Mouse (Mus musculus) midbrain, embryonic 10.5 days (tissue): ENCODE data around the gene Slc24a2. TPM values are rescaled to one million over a fixed set of nuclear protein-coding genes. Genes with fewer than 3 reads are reported as not detected.

Experiments used
- DNase-seq: peaks from one replicate; pipeline ENCODE4 v3.0.0-alpha.2; 2017; ENCODE audit warnings: low spot score
- H3K27ac ChIP-seq: fragments of 300-500 bp; sonication (generic); replicated peaks from 2 replicates; pipeline ENCODE4 v1.5.1; 2016; ENCODE audit warnings: mild to moderate bottlenecking
- H3K27me3 ChIP-seq: fragments of 300-500 bp; sonication (generic); 2 replicates; pipeline ENCODE4 v1.6.1; 2016; ENCODE audit warnings: low read depth, mild to moderate bottlenecking; ENCODE audit not compliant: poor library complexity, severe bottlenecking
- H3K36me3 ChIP-seq: fragments of 300-500 bp; sonication (generic); 2 replicates; pipeline ENCODE4 v1.6.1; 2016; ENCODE audit warnings: mild to moderate bottlenecking, moderate library complexity
- H3K4me1 ChIP-seq: fragments of 300-500 bp; sonication (generic); 2 replicates; pipeline ENCODE4 v1.6.1; 2016
- H3K4me3 ChIP-seq: fragments of 300-500 bp; sonication (generic); 2 replicates; pipeline ENCODE4 v1.5.1; 2016; ENCODE audit warnings: mild to moderate bottlenecking, moderate library complexity
- H3K9me3 ChIP-seq: fragments of 300-500 bp; sonication (generic); replicated peaks from 2 replicates; pipeline ENCODE4 v1.6.1; 2016; ENCODE audit warnings: mild to moderate bottlenecking
- WGBS: fragments of 180-500 bp; shearing (Covaris S2); methylation state at CpG from one replicate; pipeline ENCODE4 v1.1.7; 2016; 5-methylcytosine and 5-hydroxymethylcytosine counted together
- polyA plus RNA-seq: library from polyadenylated mRNA; unstranded; fragments of >200 nt; fragmentation: Nextera tagmentation; extraction: Ambion mirVana; gene quantifications from 2 replicates; pipeline ENCODE4 v1.2.1, GENCODE M21; 2016

Slc24a2 gene
- polyA plus RNA-seq = 0.92 and 1.1 TPM in 2 replicates

DNA sequence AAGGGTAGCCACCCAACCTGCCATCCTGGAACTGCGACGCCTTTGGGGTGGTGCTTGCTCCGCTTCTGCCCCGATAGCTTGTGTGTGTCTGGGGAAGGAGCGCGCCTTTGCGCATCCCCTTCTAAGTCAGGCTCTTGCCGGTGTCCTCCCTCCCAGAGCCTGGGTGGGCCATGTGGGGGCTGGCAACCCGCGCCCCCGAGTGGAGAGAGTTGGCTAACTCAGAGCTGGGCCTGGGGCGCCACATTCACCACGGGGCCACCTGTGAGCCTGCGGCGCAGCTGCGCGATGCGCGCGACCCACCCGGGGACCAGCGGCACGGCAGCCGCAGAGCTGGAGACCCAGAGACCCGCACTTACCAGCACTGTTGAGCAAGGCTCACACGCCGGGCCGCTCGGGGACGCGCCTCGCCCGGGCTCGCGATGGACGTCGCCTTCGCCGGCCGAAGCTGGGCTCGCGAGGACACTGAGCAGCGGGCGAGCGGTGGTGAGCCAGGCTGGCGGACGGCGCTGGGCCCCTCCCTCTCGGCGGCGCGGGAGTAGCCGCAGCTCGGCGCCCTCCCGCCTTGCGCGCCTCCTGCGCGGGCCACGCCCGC is at the start of gene Slc24a2:
Slc24a2 (minus strand) TSS at position 518 of the 592 bp plus-strand sequence.
- peaks cover 40% of the 10 kb centered on the region for H3K27me3 ChIP-seq
- no peaks in the 10 kb centered on the region for H3K36me3 ChIP-seq
- H3K27ac ChIP-seq = peak within 1 kb of the TSS; percentile 84
- under 1% methylated on average over 53 of the region's 62 CpGs for WGBS
- H3K4me1 ChIP-seq = peaks cover 33% of the 10 kb centered on the region
- peak; percentile 81 for DNase-seq
- H3K4me3 ChIP-seq = peak within 1 kb of the TSS; percentile 74
- no peaks in the 10 kb centered on the region for H3K9me3 ChIP-seq

DNA sequence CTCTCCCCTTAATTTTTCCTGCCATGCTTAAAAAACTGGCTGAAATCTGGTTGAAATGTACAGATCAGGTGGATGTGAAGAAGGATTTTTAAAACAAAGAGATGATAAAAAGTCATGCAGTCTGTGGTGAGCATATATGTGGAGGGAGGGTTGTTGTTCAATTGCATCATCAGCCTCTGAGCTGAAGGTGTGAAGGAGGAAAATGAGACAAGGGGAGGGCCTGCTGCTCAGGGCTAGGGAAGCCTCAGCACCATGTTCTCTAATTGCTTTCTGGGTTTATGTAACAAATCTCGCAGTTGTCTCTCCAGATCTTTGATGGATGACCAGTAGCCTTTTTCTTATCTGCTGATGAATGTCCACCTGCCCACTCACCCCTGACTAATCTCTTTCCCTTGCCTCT is 44.5 kb upstream of the Slc24a2 start:
- no peaks in the 10 kb centered on the region for H3K36me3 ChIP-seq
- no peak for DNase-seq
- no peak overlapping the region for H3K27ac ChIP-seq
- peaks cover 3% of the 10 kb centered on the region; the same call in 1 of the 2 replicates for H3K4me1 ChIP-seq
- H3K27me3 ChIP-seq = no peaks in the 10 kb centered on the region
- no peak overlapping the region for H3K4me3 ChIP-seq
- WGBS = 18% methylated on average over 1 of the region's 1 CpGs
- peaks cover 3% of the 10 kb centered on the region for H3K9me3 ChIP-seq

DNA sequence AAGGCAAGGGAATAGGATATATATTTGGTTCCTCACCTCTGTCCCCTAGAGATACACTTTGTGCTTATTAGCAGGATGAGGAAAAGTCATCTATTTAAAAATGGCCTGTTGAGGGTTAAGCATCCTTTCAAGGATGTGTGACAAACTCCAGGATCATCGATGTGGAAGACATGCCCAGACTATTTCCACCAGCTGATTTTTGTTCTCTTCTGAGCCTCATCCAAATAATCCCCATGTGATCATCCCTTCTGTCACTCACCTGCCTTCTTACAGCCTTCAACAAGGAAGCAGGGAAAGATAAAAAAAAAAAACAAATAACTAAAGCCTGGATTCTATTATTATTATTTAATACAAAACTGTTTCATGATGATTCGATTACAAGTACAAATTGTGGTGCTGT is 44.0 kb upstream of the Slc24a2 start:
- Histone ChIP-seq H3K27ac (no peak overlapping the region), H3K4me1 (peaks cover 3% of the 10 kb centered on the region; the same call in 1 of the 2 replicates), H3K27me3 (no peaks in the 10 kb centered on the region), H3K9me3 (peaks cover 5% of the 10 kb centered on the region), H3K4me3 (no peak overlapping the region), H3K36me3 (no peaks in the 10 kb centered on the region)
- 76% methylated on average over 2 of the region's 2 CpGs for WGBS
- no peak for DNase-seq

DNA sequence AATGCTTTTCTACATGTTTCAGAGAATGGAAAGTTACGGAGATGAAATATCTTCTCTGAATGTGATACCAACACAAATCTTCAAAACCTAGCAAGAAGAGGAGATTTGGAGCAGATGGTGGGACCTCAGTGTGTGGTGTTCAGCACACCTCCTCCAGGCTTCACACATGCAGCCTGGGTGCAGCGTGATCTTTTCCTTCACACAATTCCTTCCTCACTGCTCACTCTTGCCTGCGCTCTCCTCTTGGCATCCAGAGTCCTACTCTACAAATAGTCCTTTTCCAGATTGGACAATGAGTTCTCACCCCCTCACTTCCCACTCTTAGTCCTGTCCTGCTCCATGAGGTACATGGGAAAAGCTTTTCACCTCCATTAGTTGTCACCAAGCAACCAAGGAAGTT is 43.2 kb upstream of the Slc24a2 start:
- 94% methylated on average over 3 of the region's 3 CpGs for WGBS

DNA sequence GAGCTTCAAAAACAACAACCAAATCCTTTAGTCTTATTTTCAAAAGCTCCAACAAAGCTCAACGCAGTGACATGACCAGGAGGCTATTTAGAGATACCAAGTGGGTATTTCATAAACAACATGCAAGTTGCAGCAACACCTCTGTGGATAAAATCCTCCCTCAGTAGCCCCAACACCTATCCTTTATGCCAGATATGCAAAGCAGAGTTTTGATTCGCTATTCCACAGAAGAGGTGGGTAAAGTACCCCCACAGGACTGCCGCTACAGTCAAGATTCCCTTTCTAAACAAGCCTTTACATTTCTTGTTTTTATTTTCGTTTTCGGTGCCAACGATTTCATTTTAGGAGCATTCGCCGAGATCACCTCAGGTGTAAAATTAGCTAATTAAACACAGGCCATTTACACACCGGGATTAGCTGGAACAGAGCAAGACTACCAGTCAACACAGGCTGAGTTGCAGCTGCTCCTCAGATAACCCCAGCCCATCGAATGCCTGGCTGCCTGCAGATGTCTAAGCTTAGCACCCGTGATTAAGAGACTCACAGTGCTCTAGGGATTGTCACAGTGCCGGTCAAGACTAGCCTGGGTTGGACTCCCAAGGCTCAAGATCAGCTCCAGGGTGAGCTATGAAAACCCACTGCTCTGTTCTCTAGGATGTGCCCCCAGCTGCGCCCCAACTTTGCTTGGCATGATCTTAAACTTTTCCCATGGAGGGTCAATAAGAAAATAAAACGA is 885 bp downstream of the Slc24a2 start:
- H3K9me3 ChIP-seq = no peaks in the 10 kb centered on the region
- DNase-seq = no peak
- 16% methylated on average over 14 of the region's 14 CpGs for WGBS
- peaks cover 36% of the 10 kb centered on the region for H3K4me1 ChIP-seq
- peaks cover 40% of the 10 kb centered on the region for H3K27me3 ChIP-seq
- H3K4me3 ChIP-seq = peak overlapping the region; percentile 74
- peak overlapping the region; percentile 84 for H3K27ac ChIP-seq
- H3K36me3 ChIP-seq = no peaks in the 10 kb centered on the region

More for the DNA sequence above, 43.2 kb upstream of the Slc24a2 start:
- Histone ChIP-seq H3K4me3 (no peak overlapping the region), H3K4me1 (peaks cover under 1% of the 10 kb centered on the region; the same call in 1 of the 2 replicates), H3K9me3 (peaks cover 5% of the 10 kb centered on the region), H3K27me3 (no peaks in the 10 kb centered on the region), H3K27ac (no peak overlapping the region), H3K36me3 (no peaks in the 10 kb centered on the region)
- DNase-seq = no peak

DNA sequence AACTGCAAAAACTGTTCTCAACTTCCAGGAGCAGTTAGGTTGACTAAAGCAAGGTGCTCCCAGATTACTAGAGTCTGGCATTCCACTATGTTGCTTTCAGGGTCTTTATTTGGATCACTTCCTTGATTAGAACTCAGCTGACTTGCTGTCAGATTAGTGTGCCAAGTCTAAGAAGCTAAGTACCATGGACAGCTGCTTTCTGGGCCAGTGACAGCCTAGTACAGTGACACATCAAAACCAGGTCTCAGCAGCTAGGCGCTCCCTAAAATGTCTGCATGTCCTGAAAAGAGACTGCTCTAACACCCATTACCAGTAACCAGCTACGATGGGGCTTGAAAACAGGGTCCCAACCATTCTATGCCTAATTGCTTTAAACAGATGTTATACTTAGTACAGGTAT is 8.7 kb downstream of the Slc24a2 start:
- no peak for DNase-seq
- Histone ChIP-seq H3K4me3 (no peak overlapping the region), H3K27ac (no peak overlapping the region), H3K9me3 (no peaks in the 10 kb centered on the region), H3K36me3 (no peaks in the 10 kb centered on the region), H3K27me3 (no peaks in the 10 kb centered on the region), H3K4me1 (peaks cover 21% of the 10 kb centered on the region)
- 69% methylated on average over 2 of the region's 2 CpGs for WGBS

DNA sequence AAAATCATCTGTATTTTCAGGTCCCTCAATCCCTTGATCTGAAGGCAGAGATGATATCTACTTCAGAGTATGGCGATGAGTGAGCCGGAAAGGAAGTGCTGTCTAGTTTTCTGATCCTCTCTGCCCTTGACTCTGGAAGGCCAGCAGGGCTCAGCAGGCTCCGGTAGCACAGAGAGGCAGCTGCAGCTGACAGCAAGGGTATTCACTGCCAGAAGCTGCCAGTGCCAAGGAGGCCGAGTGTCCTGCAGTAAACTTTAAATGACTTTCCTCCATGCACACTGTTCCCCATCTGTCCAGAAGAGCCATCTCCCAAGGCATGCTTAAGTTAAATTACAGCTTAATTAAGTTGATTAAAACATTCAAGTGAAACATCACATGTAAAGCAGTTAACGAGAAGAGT is 12.1 kb downstream of the Slc24a2 start:
- DNase-seq = no peak
- Histone ChIP-seq H3K9me3 (no peaks in the 10 kb centered on the region), H3K27me3 (no peaks in the 10 kb centered on the region), H3K4me3 (no peak overlapping the region), H3K4me1 (peaks cover 3% of the 10 kb centered on the region; the same call in 1 of the 2 replicates), H3K27ac (no peak overlapping the region), H3K36me3 (no peaks in the 10 kb centered on the region)
- 78% methylated on average over 5 of the region's 5 CpGs for WGBS

DNA sequence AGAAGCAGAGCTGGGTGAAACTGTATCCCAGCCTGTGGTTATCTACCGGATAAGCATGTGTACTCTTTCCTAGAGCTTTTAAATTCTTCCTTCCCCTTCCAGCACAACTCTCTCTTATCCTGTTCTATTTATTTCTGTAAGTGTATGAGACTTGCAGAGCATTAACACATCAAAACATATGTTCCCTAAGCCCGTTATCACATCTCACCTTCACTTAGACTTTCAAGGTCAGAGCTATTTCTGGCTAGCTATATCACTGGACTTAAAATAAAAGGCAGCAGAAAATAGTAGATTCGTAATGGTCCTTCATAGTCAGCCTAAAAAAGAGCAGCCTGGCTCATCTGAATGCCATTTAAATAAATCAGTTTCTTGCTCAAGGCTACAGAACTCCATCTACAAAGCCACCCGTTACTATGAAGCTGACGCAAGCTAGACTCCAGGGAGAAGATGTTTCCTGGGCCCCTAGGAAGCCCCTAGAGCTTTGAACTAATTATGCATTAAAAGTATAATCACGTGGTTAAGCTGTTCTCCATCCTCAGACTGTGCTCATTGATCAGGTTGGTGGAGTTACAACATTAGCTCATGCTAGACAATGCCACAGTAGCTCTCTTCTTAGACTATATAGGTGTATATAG is 18.8 kb downstream of the Slc24a2 start:
- Histone ChIP-seq H3K4me3 (no peak overlapping the region), H3K4me1 (no peaks in the 10 kb centered on the region), H3K27me3 (no peaks in the 10 kb centered on the region), H3K36me3 (no peaks in the 10 kb centered on the region), H3K9me3 (no peaks in the 10 kb centered on the region), H3K27ac (no peak overlapping the region)
- no peak for DNase-seq
- WGBS = 82% methylated on average over 6 of the region's 6 CpGs

DNA sequence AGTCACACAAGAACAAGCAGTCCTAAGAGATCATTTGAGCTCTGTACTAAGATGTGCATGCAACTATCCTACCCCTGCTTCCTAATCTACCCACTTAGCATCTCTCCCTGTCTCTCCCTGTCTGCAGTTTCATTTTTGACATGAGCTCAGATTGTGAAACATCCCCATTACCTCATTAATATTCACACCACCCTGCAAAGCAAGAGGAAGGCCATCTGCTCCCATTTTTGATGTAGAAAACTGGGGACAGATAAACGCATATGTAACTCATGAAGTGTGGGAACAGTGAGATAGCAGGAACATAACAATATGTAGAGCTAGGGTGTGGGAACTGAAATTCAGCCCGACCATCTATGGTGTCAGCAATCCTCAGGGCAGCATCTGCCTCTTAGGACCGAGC is 19.7 kb downstream of the Slc24a2 start:
- no peak for DNase-seq
- Histone ChIP-seq H3K9me3 (no peaks in the 10 kb centered on the region), H3K27ac (no peak overlapping the region), H3K4me1 (no peaks in the 10 kb centered on the region), H3K4me3 (no peak overlapping the region), H3K27me3 (no peaks in the 10 kb centered on the region), H3K36me3 (no peaks in the 10 kb centered on the region)
- 86% methylated on average over 3 of the region's 3 CpGs for WGBS

DNA sequence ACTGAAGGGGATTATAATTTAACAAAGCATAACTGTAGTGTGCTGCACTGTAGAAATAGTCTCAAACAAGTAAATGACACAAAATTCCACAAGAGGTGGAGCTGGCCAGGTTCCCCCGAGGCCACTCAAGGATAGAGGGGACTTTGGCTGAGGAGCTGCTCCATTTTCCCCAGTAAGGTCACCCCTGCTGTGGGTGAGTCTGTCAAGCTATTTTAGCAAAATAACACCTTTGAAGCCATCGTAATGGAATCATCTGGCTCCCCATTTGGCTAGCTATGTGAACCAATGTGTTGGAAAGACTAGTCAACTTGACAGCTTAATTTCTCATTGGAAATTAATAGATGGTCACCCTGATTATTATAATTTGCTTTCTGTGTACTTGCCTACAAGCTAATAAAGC is 28.2 kb downstream of the Slc24a2 start:
- no peaks in the 10 kb centered on the region for H3K4me1 ChIP-seq
- no peaks in the 10 kb centered on the region for H3K9me3 ChIP-seq
- 80% methylated on average over 2 of the region's 2 CpGs for WGBS
- no peaks in the 10 kb centered on the region for H3K36me3 ChIP-seq
- DNase-seq = no peak
- H3K4me3 ChIP-seq = no peak overlapping the region
- no peak overlapping the region for H3K27ac ChIP-seq
- H3K27me3 ChIP-seq = no peaks in the 10 kb centered on the region

DNA sequence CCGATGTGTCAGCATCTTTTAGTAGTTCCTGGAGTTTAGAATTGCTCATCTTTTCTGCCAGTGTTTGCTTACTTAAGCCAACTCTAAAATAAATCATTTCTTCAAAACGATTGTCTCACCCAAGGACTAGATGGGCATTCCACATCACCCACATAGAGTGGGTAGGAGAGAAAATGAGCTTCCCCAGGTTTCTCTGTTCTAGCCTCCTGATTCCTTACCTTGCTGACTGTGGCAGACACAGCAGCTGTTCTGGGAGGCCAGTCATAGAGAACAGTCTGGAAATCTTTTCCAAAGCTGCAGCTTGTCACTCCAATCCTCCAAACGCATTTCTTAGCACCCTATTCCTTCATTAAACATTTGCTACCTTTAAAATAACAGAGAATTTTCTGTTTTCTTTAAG is 29.0 kb downstream of the Slc24a2 start:
- 83% methylated on average over 3 of the region's 3 CpGs for WGBS

DNA sequence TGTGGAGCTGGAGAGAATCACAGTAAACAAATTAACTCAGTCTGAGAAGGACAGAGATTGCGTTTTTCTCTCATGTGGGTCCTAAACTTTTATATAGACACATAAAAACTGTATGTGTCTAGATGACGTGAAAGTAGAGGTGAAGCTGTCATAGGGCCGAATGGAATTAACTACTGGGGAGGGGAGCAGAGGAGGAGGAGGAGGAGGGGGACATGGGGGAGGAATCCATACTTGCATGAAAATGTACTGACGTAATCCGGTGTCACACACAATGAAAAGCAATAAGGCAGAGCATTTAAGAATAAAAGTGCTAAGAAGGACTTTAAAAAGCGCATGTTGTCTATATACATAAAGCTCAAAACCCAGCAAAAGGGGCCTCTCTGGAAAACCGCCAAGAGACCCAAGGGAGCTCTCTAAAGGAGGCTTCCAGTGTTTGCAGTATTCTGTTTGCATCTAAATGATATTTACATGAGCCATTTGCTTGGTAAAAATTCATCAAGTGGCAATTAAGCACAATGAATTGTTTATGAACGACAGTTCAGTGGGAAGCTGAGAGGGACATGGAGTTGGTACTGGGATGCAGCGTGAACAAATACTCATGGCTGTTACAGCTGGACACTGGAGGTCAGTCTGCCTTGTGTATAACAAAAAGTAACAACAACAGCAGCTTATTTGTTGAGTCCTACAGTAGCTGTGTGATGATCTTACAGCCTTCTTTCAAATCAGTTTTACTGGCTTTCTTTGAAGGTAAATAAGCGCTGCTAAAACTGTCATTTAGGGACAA is 45.9 kb downstream of the Slc24a2 start:
- 85% methylated on average over 10 of the region's 10 CpGs for WGBS
- H3K27ac ChIP-seq = no peak overlapping the region

More for the DNA sequence above, 29.0 kb downstream of the Slc24a2 start:
- H3K4me3 ChIP-seq = no peak overlapping the region
- no peaks in the 10 kb centered on the region for H3K36me3 ChIP-seq
- H3K9me3 ChIP-seq = no peaks in the 10 kb centered on the region
- no peaks in the 10 kb centered on the region for H3K27me3 ChIP-seq
- no peak for DNase-seq
- H3K4me1 ChIP-seq = no peaks in the 10 kb centered on the region
- H3K27ac ChIP-seq = no peak overlapping the region

More for the DNA sequence above, 45.9 kb downstream of the Slc24a2 start:
- H3K4me3 ChIP-seq = no peak overlapping the region
- no peaks in the 10 kb centered on the region for H3K27me3 ChIP-seq
- H3K36me3 ChIP-seq = no peaks in the 10 kb centered on the region
- H3K4me1 ChIP-seq = no peaks in the 10 kb centered on the region
- no peaks in the 10 kb centered on the region for H3K9me3 ChIP-seq
- DNase-seq = no peak
